Mouse (Mus musculus): ENCODE measurements around the gene Tenm1. TPM values are rescaled to one million over a fixed set of nuclear protein-coding genes. Genes with fewer than 3 reads are reported as not detected.

The Tenm1 gene
- polyA plus RNA-seq, 1 experiment from 2014 or later, result 0.01 TPM

- H3K4me1 ChIP-seq, result no peaks in the 10 kb centered on the region
- no peaks in the 10 kb centered on the region for H3K27me3 ChIP-seq (replicated peaks)
- ATAC-seq (ENCODE audit: extremely low read depth, insufficient number of reproducible peaks, low FRiP score, low TSS enrichment), result no peak
- no peak overlapping the region for H3K27ac ChIP-seq (replicated peaks)
- WGBS, result 60% methylated on average over 4 of the region's 4 CpGs
- no peak overlapping the region for H3K4me2 ChIP-seq
- no peak overlapping the region for H3K9ac ChIP-seq
- no peak overlapping the region for H3K4me3 ChIP-seq
- H3K36me3 ChIP-seq, result no peaks in the 10 kb centered on the region
- no peaks in the 10 kb centered on the region for H3K9me3 ChIP-seq
Observed at GRCm38 (mm10) chrX:43235844-43236243, 193.1 kb downstream of the Tenm1 start.

- Histone ChIP-seq H3K27ac (replicated peaks) (no peak overlapping the region), H3K4me1 (no peaks in the 10 kb centered on the region), H3K36me3 (no peaks in the 10 kb centered on the region), H3K9me3 (no peaks in the 10 kb centered on the region), H3K4me2 (no peak overlapping the region), H3K9ac (no peak overlapping the region), H3K27me3 (replicated peaks) (no peaks in the 10 kb centered on the region), H3K4me3 (no peak overlapping the region)
- ATAC-seq (ENCODE audit: extremely low read depth, insufficient number of reproducible peaks, low FRiP score, low TSS enrichment), result no peak
- WGBS, result 78% methylated on average over 3 of the region's 3 CpGs
Observed at GRCm38 (mm10) chrX:43205003-43205402, 223.9 kb downstream of the Tenm1 start.

DNA sequence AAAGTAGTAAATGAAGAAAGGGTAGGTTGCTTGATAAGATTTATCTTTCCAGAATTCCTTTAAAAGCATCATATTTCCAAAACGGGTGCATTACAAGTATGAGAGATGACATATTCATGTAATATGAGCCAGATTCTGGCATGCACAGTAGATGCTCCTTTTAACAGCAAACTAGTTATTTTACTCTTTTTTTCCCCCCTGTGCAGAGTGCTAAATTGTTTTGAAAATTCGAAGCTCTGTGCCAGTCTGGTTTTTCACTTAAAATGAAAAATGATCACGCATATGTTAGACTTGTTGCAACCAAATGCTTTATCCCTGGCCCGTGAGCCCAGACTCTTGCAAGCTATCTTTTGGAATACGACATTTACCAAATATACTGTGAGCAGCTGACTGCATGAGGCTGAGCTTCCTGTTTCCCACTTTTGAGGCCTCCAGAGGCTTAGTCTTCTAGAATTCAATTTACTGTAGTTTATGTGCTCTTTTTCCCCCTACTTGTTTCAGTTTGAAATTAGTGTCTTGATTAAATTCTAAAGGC is 226.6 kb downstream of the Tenm1 start:
- Histone ChIP-seq H3K4me2 (no peak overlapping the region), H3K4me1 (no peaks in the 10 kb centered on the region), H3K36me3 (no peaks in the 10 kb centered on the region), H3K9ac (no peak overlapping the region), H3K4me3 (no peak overlapping the region), H3K27ac (replicated peaks) (no peak overlapping the region), H3K9me3 (no peaks in the 10 kb centered on the region), H3K27me3 (replicated peaks) (no peaks in the 10 kb centered on the region)
- no peak for ATAC-seq (ENCODE audit: extremely low read depth, insufficient number of reproducible peaks, low FRiP score, low TSS enrichment)
- 61% methylated on average over 5 of the region's 5 CpGs for WGBS

- Histone ChIP-seq H3K4me2 (no peak overlapping the region), H3K27ac (replicated peaks) (no peak overlapping the region), H3K9ac (no peak overlapping the region), H3K4me3 (no peak overlapping the region), H3K9me3 (no peaks in the 10 kb centered on the region), H3K36me3 (no peaks in the 10 kb centered on the region), H3K27me3 (replicated peaks) (no peaks in the 10 kb centered on the region), H3K4me1 (no peaks in the 10 kb centered on the region)
- ATAC-seq (ENCODE audit: extremely low read depth, insufficient number of reproducible peaks, low FRiP score, low TSS enrichment), result no peak
- 71% methylated on average over 1 of the region's 1 CpGs for WGBS
Observed at GRCm38 (mm10) chrX:43182975-43183374, 246.0 kb downstream of the Tenm1 start.

DNA sequence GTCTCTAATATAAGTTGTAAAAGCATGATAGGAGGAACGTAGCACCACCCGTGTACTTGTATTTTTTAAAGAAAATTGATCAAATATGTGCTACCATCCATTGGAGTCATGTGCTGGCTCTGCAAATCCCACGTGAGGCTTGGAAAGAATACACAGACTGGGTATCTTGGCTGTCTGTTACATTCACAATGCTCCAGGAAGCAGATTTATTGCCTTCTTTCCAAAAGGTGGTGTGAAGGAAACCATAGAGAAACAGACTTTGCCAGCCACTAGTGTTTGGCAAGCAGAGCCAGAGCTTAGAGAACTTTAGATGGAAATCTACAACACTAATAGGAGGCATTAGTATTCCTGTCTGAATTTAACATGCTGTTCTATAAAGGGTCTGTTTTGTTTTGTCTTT is 277.4 kb downstream of the Tenm1 start:
- no peak overlapping the region for H3K9ac ChIP-seq
- H3K27me3 ChIP-seq (replicated peaks), result no peaks in the 10 kb centered on the region
- no peaks in the 10 kb centered on the region for H3K9me3 ChIP-seq
- WGBS, result 75% methylated on average over 3 of the region's 3 CpGs
- no peak for ATAC-seq (ENCODE audit: extremely low read depth, insufficient number of reproducible peaks, low FRiP score, low TSS enrichment)
- H3K4me1 ChIP-seq, result no peaks in the 10 kb centered on the region
- no peak overlapping the region for H3K27ac ChIP-seq (replicated peaks)
- H3K36me3 ChIP-seq, result no peaks in the 10 kb centered on the region
- H3K4me3 ChIP-seq, result no peak overlapping the region
- no peak overlapping the region for H3K4me2 ChIP-seq

- H3K36me3 ChIP-seq, result no peaks in the 10 kb centered on the region
- no peaks in the 10 kb centered on the region for H3K27me3 ChIP-seq (replicated peaks)
- no peak overlapping the region for H3K4me3 ChIP-seq
- no peak for ATAC-seq (ENCODE audit: extremely low read depth, insufficient number of reproducible peaks, low FRiP score, low TSS enrichment)
- H3K4me2 ChIP-seq, result no peak overlapping the region
- no peak overlapping the region for H3K27ac ChIP-seq (replicated peaks)
- H3K4me1 ChIP-seq, result no peaks in the 10 kb centered on the region
- no peak overlapping the region for H3K9ac ChIP-seq
- WGBS, result 54% methylated on average over 2 of the region's 2 CpGs
- H3K9me3 ChIP-seq, result no peaks in the 10 kb centered on the region
Observed at GRCm38 (mm10) chrX:43129696-43130095, 299.2 kb downstream of the Tenm1 start.

DNA sequence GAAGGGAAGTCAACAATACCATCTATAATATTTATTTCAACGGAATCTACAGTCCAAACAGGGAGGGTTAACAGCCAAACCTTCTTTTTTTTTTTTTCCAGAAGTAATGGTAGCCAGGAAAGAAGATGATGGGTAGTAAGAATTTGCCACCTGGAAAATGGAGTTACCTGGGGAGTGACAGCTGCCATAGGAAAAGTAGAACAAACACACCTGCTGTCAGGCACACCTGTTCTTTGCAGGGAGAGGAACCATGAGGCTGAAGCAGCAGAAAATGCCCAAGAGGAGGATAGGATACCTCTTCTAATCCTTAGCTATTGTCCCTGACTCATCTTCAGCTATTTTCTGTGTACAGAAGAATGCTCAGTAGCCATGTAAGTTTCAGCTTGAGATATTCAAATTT is 306.4 kb downstream of the Tenm1 start:
- H3K9ac ChIP-seq, result no peak overlapping the region
- WGBS, result 67% methylated on average over 1 of the region's 1 CpGs
- no peak for ATAC-seq (ENCODE audit: extremely low read depth, insufficient number of reproducible peaks, low FRiP score, low TSS enrichment)

GRCm38 (mm10) chrX:43122001-43122400 is 306.9 kb downstream of the Tenm1 start:
- no peak overlapping the region for H3K4me3 ChIP-seq
- WGBS, result 56% methylated on average over 1 of the region's 1 CpGs
- no peak overlapping the region for H3K9ac ChIP-seq
- H3K4me2 ChIP-seq, result no peak overlapping the region
- H3K4me1 ChIP-seq, result no peaks in the 10 kb centered on the region
- no peak for ATAC-seq (ENCODE audit: extremely low read depth, insufficient number of reproducible peaks, low FRiP score, low TSS enrichment)
- H3K9me3 ChIP-seq, result no peaks in the 10 kb centered on the region
- no peaks in the 10 kb centered on the region for H3K27me3 ChIP-seq (replicated peaks)
- no peak overlapping the region for H3K27ac ChIP-seq (replicated peaks)
- H3K36me3 ChIP-seq, result no peaks in the 10 kb centered on the region

More for the DNA sequence above, 306.4 kb downstream of the Tenm1 start:
- no peaks in the 10 kb centered on the region for H3K36me3 ChIP-seq
- H3K4me3 ChIP-seq, result no peak overlapping the region
- no peaks in the 10 kb centered on the region for H3K4me1 ChIP-seq
- no peaks in the 10 kb centered on the region for H3K9me3 ChIP-seq
- H3K27ac ChIP-seq (replicated peaks), result no peak overlapping the region
- no peak overlapping the region for H3K4me2 ChIP-seq
- H3K27me3 ChIP-seq (replicated peaks), result no peaks in the 10 kb centered on the region

DNA sequence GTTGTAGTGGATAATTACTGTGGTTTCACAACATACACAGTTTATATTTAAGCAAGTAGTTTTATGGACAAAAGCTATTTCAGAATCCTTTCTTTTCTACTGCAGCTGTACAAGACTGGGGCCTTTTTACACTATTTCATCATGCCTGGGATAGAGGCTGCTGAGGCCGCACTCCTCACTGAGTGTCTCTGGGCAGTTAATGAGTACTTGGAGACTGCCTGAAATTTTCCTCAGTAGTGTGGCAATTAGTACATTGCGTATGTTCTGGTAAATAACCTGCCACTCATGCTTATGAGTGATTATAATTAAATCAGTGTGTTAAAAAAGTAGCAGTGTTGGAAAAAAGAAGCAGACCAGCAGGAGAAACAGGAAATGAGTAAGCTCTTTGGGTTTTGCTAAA is 442.8 kb downstream of the Tenm1 start:
- H3K4me1 ChIP-seq, result no peaks in the 10 kb centered on the region
- 74% methylated on average over 2 of the region's 2 CpGs for WGBS
- no peak overlapping the region for H3K4me2 ChIP-seq
- no peak overlapping the region for H3K9ac ChIP-seq
- no peak overlapping the region for H3K27ac ChIP-seq (replicated peaks)
- no peaks in the 10 kb centered on the region for H3K9me3 ChIP-seq
- no peak overlapping the region for H3K4me3 ChIP-seq
- H3K36me3 ChIP-seq, result no peaks in the 10 kb centered on the region
- H3K27me3 ChIP-seq (replicated peaks), result no peaks in the 10 kb centered on the region
- ATAC-seq (ENCODE audit: extremely low read depth, insufficient number of reproducible peaks, low FRiP score, low TSS enrichment), result no peak

GRCm38 (mm10) chrX:42973562-42973961 is 455.4 kb downstream of the Tenm1 start:
- no peaks in the 10 kb centered on the region for H3K4me1 ChIP-seq
- no peaks in the 10 kb centered on the region for H3K9me3 ChIP-seq
- H3K4me2 ChIP-seq, result no peak overlapping the region
- H3K9ac ChIP-seq, result no peak overlapping the region
- H3K27ac ChIP-seq (replicated peaks), result no peak overlapping the region
- no peaks in the 10 kb centered on the region for H3K36me3 ChIP-seq
- no peak overlapping the region for H3K4me3 ChIP-seq
- 0% methylated on average over 1 of the region's 1 CpGs for WGBS
- no peaks in the 10 kb centered on the region for H3K27me3 ChIP-seq (replicated peaks)
- ATAC-seq (ENCODE audit: extremely low read depth, insufficient number of reproducible peaks, low FRiP score, low TSS enrichment), result no peak

DNA sequence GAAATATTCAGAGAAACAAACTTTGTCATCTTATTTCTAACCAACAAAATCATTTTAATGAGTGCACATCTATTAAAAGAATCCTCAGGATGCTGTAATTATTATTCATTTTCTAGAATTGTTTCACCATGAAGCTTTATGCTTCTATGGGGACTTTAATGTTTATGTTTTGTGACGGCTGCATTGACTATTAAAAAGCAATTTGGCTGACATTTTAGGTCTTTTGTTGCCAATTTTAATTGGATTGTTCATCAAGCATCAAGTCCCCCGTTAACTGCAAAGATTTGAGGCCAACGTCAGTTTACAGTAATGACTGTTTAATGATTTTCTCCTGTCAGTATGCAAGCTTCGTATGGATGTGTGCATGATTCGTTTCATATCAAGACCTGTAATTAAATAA is 461.3 kb downstream of the Tenm1 start:
- no peak overlapping the region for H3K4me3 ChIP-seq
- no peak overlapping the region for H3K4me2 ChIP-seq
- no peaks in the 10 kb centered on the region for H3K36me3 ChIP-seq
- ATAC-seq (ENCODE audit: extremely low read depth, insufficient number of reproducible peaks, low FRiP score, low TSS enrichment), result no peak
- no peak overlapping the region for H3K9ac ChIP-seq
- H3K4me1 ChIP-seq, result no peaks in the 10 kb centered on the region
- H3K9me3 ChIP-seq, result no peaks in the 10 kb centered on the region
- 65% methylated on average over 5 of the region's 5 CpGs for WGBS
- no peaks in the 10 kb centered on the region for H3K27me3 ChIP-seq (replicated peaks)
- H3K27ac ChIP-seq (replicated peaks), result no peak overlapping the region

GRCm38 (mm10) chrX:42861731-42862130 is 567.2 kb downstream of the Tenm1 start:
- no peaks in the 10 kb centered on the region for H3K9me3 ChIP-seq
- H3K4me2 ChIP-seq, result no peak overlapping the region
- H3K36me3 ChIP-seq, result no peaks in the 10 kb centered on the region
- no peak overlapping the region for H3K4me3 ChIP-seq
- H3K27me3 ChIP-seq (replicated peaks), result no peaks in the 10 kb centered on the region
- WGBS, result 56% methylated on average over 1 of the region's 1 CpGs
- no peak overlapping the region for H3K27ac ChIP-seq (replicated peaks)
- H3K9ac ChIP-seq, result no peak overlapping the region
- H3K4me1 ChIP-seq, result no peaks in the 10 kb centered on the region
- no peak for ATAC-seq (ENCODE audit: extremely low read depth, insufficient number of reproducible peaks, low FRiP score, low TSS enrichment)

All from heart, embryonic 13.5 days (tissue).